9 mouse cellular contexts compared by ENCODE assay signal in the genomic region with DNA sequence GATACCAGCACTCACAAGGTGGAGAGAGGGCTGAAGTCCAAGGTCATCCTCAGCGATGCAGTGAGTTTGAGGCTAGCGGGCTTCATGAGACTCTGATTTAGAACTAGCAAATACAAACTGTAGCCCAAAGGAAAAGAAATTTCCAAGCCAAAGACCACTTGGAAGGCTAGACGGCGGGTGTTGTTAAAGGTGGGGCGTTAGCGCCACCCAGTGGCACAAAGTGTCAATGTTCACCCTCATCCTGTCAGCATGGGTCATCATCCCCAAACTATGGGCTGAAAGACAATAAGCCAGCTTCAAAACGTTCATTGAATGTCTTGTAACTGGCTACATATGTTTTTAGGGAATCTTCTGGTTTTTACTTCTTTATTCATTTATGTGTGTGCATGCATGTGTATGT. TPM values are rescaled to one million over a fixed set of nuclear protein-coding genes. Genes with fewer than 3 reads are reported as not detected.
DNase-seq lines count a peak whose midpoint lies in the region; ATAC-seq lines count a peak whose summit lies in the region.
"Had no signal": no experiment of that assay in that cellular context is flagged by ENCODE, and none has a peak within 500 bp of the region (broad histone marks: within the 10 kb centered on the region; RNA-seq: fewer than 3 reads in every experiment).

No protein-coding gene starts in this region.

- H3K27ac ChIP-seq in forebrain, embryonic 13.5 days = no peak overlapping the region
- no peak overlapping the region for H3K27ac ChIP-seq in intestine, embryonic 15.5 days
- H3K27ac ChIP-seq in liver, embryonic 13.5 days = no peak overlapping the region
- H3K27ac ChIP-seq: heart, embryonic 15.5 days had no signal

- 0 out of 2 replicates have a peak, but pooled peaks have one; percentile 24 for ATAC-seq in forebrain, embryonic 13.5 days
- 0 out of 2 replicates have a peak, but pooled peaks have one; percentile 62 for ATAC-seq in intestine, embryonic 15.5 days
- ATAC-seq in liver, embryonic 13.5 days (ENCODE audit: low read depth) = no peak

- no peaks in the 10 kb centered on the region; the same call in 1 of the 2 replicates for H3K27me3 ChIP-seq in forebrain, embryonic 13.5 days
- H3K27me3 ChIP-seq in intestine, embryonic 15.5 days (replicated peaks) = no peaks in the 10 kb centered on the region
- no peaks in the 10 kb centered on the region for H3K27me3 ChIP-seq in liver, embryonic 13.5 days

- no peak overlapping the region for H3K4me3 ChIP-seq in forebrain, embryonic 13.5 days
- no peak overlapping the region for H3K4me3 ChIP-seq in intestine, embryonic 15.5 days (replicated peaks)
- no peak overlapping the region for H3K4me3 ChIP-seq in liver, embryonic 13.5 days (replicated peaks)
- H3K4me3 ChIP-seq: heart, embryonic 15.5 days had no signal

- peak; percentile 69 for DNase-seq in urinary bladder, postnatal 14 days (ENCODE audit: low spot score)
- no peak for DNase-seq in urinary bladder, adult 2 months (ENCODE audit: low spot score)
- DNase-seq in brain, adult 2 months (ENCODE audit: low read depth, low spot score) = peak; percentile 74
- DNase-seq in liver, embryonic 13.5 days = peak; percentile 32
- DNase-seq in retina, adult 2 months (ENCODE audit: low read depth, low spot score) = peak; percentile 50
- DNase-seq in thymus, postnatal 4 days = peak; percentile 83

- no peaks in the 10 kb centered on the region for H3K9me3 ChIP-seq in forebrain, embryonic 13.5 days (replicated peaks)
- no peaks in the 10 kb centered on the region for H3K9me3 ChIP-seq in intestine, embryonic 15.5 days
- H3K9me3 ChIP-seq in liver, embryonic 13.5 days (replicated peaks) = no peaks in the 10 kb centered on the region
- H3K9me3 ChIP-seq: heart, embryonic 15.5 days had no signal

- no peaks in the 10 kb centered on the region for H3K4me1 ChIP-seq in forebrain, embryonic 13.5 days
- no peaks in the 10 kb centered on the region for H3K4me1 ChIP-seq in intestine, embryonic 15.5 days (replicated peaks)
- no peaks in the 10 kb centered on the region for H3K4me1 ChIP-seq in liver, embryonic 13.5 days (replicated peaks)
- H3K4me1 ChIP-seq: heart, embryonic 15.5 days had no signal

- H3K36me3 ChIP-seq in forebrain, embryonic 13.5 days (ENCODE audit: poor library complexity, severe bottlenecking) = no peaks in the 10 kb centered on the region
- no peaks in the 10 kb centered on the region for H3K36me3 ChIP-seq in intestine, embryonic 15.5 days
- H3K36me3 ChIP-seq in liver, embryonic 13.5 days = no peaks in the 10 kb centered on the region
- H3K36me3 ChIP-seq: heart, embryonic 15.5 days had no signal

- no peak overlapping the region for H3K9ac ChIP-seq in forebrain, embryonic 13.5 days
- no peak overlapping the region for H3K9ac ChIP-seq in intestine, embryonic 15.5 days
- no peak overlapping the region for H3K9ac ChIP-seq in liver, embryonic 13.5 days
- H3K9ac ChIP-seq: heart, embryonic 15.5 days had no signal

- no peak overlapping the region for H3K4me2 ChIP-seq in forebrain, embryonic 13.5 days
- H3K4me2 ChIP-seq in intestine, embryonic 15.5 days (replicated peaks) = no peak overlapping the region
- H3K4me2 ChIP-seq in liver, embryonic 13.5 days = no peak overlapping the region
- H3K4me2 ChIP-seq: heart, embryonic 15.5 days had no signal

- under 1% methylated on average over 7 of the region's 7 CpGs for WGBS in forebrain, embryonic 13.5 days
- 2% methylated on average over 7 of the region's 7 CpGs for WGBS in intestine, embryonic 15.5 days
- WGBS in liver, embryonic 13.5 days (ENCODE audit: insufficient replicate concordance) = 4% methylated on average over 7 of the region's 7 CpGs

RNA-seq across cellular contexts. Expression of gene Styxl1, which starts 14.7 kb away (rescaled TPM):
- polyA plus RNA-seq in urinary bladder, adult 2 months (2012; rRNA removed) = 0.44 and 0.48 TPM in 2 replicates
- polyA plus RNA-seq in forebrain, embryonic 13.5 days (2015; fragmentation: Nextera tagmentation; extraction: Ambion mirVana) = 0.26 and 0.41 TPM in 2 replicates
- 0.24 and 0.30 TPM in 2 replicates for polyA plus RNA-seq in intestine, embryonic 15.5 days (2015; fragmentation: Nextera tagmentation; extraction: Ambion mirVana)
- not detected in 2 replicates for polyA plus RNA-seq in liver, embryonic 13.5 days (2015; fragmentation: Nextera tagmentation; extraction: Ambion mirVana)

RNA-seq across cellular contexts. Expression of gene Mdh2, which starts 14.8 kb away (rescaled TPM):
- polyA plus RNA-seq in urinary bladder, adult 2 months (2012; rRNA removed) = 264 and 269 TPM in 2 replicates
- 558 and 564 TPM in 2 replicates for polyA plus RNA-seq in forebrain, embryonic 13.5 days (2015; fragmentation: Nextera tagmentation; extraction: Ambion mirVana)
- 688 and 736 TPM in 2 replicates for polyA plus RNA-seq in intestine, embryonic 15.5 days (2015; fragmentation: Nextera tagmentation; extraction: Ambion mirVana)
- 416 and 419 TPM in 2 replicates for polyA plus RNA-seq in liver, embryonic 13.5 days (2015; fragmentation: Nextera tagmentation; extraction: Ambion mirVana)

RNA-seq across cellular contexts. Expression of gene Tmem120a, which starts 19.3 kb away (rescaled TPM):
- polyA plus RNA-seq in urinary bladder, adult 2 months (2012; rRNA removed) = 21.0 and 21.7 TPM in 2 replicates
- 67.0 and 69.7 TPM in 2 replicates for polyA plus RNA-seq in forebrain, embryonic 13.5 days (2015; fragmentation: Nextera tagmentation; extraction: Ambion mirVana)
- polyA plus RNA-seq in intestine, embryonic 15.5 days (2015; fragmentation: Nextera tagmentation; extraction: Ambion mirVana) = 44.8 and 52.8 TPM in 2 replicates
- 17.3 and 17.8 TPM in 2 replicates for polyA plus RNA-seq in liver, embryonic 13.5 days (2015; fragmentation: Nextera tagmentation; extraction: Ambion mirVana)

RNA-seq across cellular contexts. Expression of gene Srrm3, which starts 43.2 kb away (rescaled TPM):
- polyA plus RNA-seq in urinary bladder, adult 2 months (2012; rRNA removed) = 0.07 and 0.12 TPM in 2 replicates
- polyA plus RNA-seq in forebrain, embryonic 13.5 days (2015; fragmentation: Nextera tagmentation; extraction: Ambion mirVana) = 45.8 and 52.8 TPM in 2 replicates
- 2.7 and 3.7 TPM in 2 replicates for polyA plus RNA-seq in intestine, embryonic 15.5 days (2015; fragmentation: Nextera tagmentation; extraction: Ambion mirVana)
- polyA plus RNA-seq in liver, embryonic 13.5 days (2015; fragmentation: Nextera tagmentation; extraction: Ambion mirVana) = 0.07 TPM in 1 of 2 replicates, not detected in the other
